Mouse (Mus musculus): ENCODE data around the gene Gemin5. TPM values are rescaled to one million over a fixed set of nuclear protein-coding genes. Genes with fewer than 3 reads are reported as not detected.
"Not testable (repeated sequence)": the region's sequence is repeated elsewhere in the genome, so short reads cannot be mapped to it uniquely, and the experiment has no call there.

The Gemin5 gene
- polyA plus RNA-seq (2012; rRNA removed): 27.8 and 36.4 TPM in 2 replicates

- peak; percentile 81 for TF ChIP-seq POLR2A (IDR thresholded peaks at IDR 0.05; ENCODE audit: control insufficient read depth, low read depth, low read length)
- no peak for TF ChIP-seq CTCF (IDR thresholded peaks at IDR 0.05; ENCODE audit: control insufficient read depth, insufficient read depth, insufficient replicate concordance, low read depth, low read length)
- peaks cover 3% of the 10 kb centered on the region; the same call in 1 of the 2 replicates for H3K4me1 ChIP-seq (ENCODE audit: control insufficient read depth, insufficient read depth, low read length)
- H3K27ac ChIP-seq (ENCODE audit: control insufficient read depth, insufficient read depth, low read depth, low read length): peak within 1 kb of the TSS; percentile 62
- peak within 1 kb of the TSS; percentile 91 for H3K4me3 ChIP-seq (ENCODE audit: control insufficient read depth, low read depth, low read length)
- no peaks in the 10 kb centered on the region for H3K27me3 ChIP-seq (ENCODE audit: control insufficient read depth, insufficient read depth, low read length)
- no peaks in the 10 kb centered on the region; the same call in none of the 2 replicates for H3K36me3 ChIP-seq (ENCODE audit: control insufficient read depth, insufficient read depth, low read length)
These were observed at the start of gene Gemin5 for GRCm38 (mm10) chr11:58168167-58168915. Gene Gemin5 (minus strand): TSS chr11:58168539.

GRCm38 (mm10) chr11:58216823-58217222 lies 48.5 kb upstream of the Gemin5 start:
- Histone ChIP-seq H3K4me3 (ENCODE audit: control insufficient read depth, low read depth, low read length) (no peak overlapping the region), H3K27ac (ENCODE audit: control insufficient read depth, insufficient read depth, low read depth, low read length) (no peak overlapping the region), H3K27me3 (ENCODE audit: control insufficient read depth, insufficient read depth, low read length) (no peaks in the 10 kb centered on the region), H3K4me1 (ENCODE audit: control insufficient read depth, insufficient read depth, low read length) (peaks cover 3% of the 10 kb centered on the region; the same call in 1 of the 2 replicates), H3K36me3 (ENCODE audit: control insufficient read depth, insufficient read depth, low read length) (no peaks in the 10 kb centered on the region)
- TF ChIP-seq CTCF (IDR thresholded peaks at IDR 0.05; ENCODE audit: control insufficient read depth, insufficient read depth, insufficient replicate concordance, low read depth, low read length) (no peak), POLR2A (IDR thresholded peaks at IDR 0.05; ENCODE audit: control insufficient read depth, low read depth, low read length) (no peak)

GRCm38 (mm10) chr11:58215814-58216213 lies 47.5 kb upstream of the Gemin5 start:
- TF ChIP-seq POLR2A (IDR thresholded peaks at IDR 0.05; ENCODE audit: control insufficient read depth, low read depth, low read length) (no peak), CTCF (IDR thresholded peaks at IDR 0.05; ENCODE audit: control insufficient read depth, insufficient read depth, insufficient replicate concordance, low read depth, low read length) (no peak)
- Histone ChIP-seq H3K27me3 (ENCODE audit: control insufficient read depth, insufficient read depth, low read length) (no peaks in the 10 kb centered on the region), H3K36me3 (ENCODE audit: control insufficient read depth, insufficient read depth, low read length) (no peaks in the 10 kb centered on the region), H3K4me3 (ENCODE audit: control insufficient read depth, low read depth, low read length) (no peak overlapping the region), H3K27ac (ENCODE audit: control insufficient read depth, insufficient read depth, low read depth, low read length) (no peak overlapping the region), H3K4me1 (ENCODE audit: control insufficient read depth, insufficient read depth, low read length) (peaks cover 3% of the 10 kb centered on the region)

GRCm38 (mm10) chr11:58215049-58215430 lies 46.7 kb upstream of the Gemin5 start:
- H3K27me3 ChIP-seq (ENCODE audit: control insufficient read depth, insufficient read depth, low read length); H3K36me3 ChIP-seq (ENCODE audit: control insufficient read depth, insufficient read depth, low read length); H3K27ac ChIP-seq (ENCODE audit: control insufficient read depth, insufficient read depth, low read depth, low read length); H3K4me1 ChIP-seq (ENCODE audit: control insufficient read depth, insufficient read depth, low read length): not testable (repeated sequence)
- peak overlapping the region; percentile 77 for H3K4me3 ChIP-seq (ENCODE audit: control insufficient read depth, low read depth, low read length)

- Histone ChIP-seq H3K36me3 (ENCODE audit: control insufficient read depth, insufficient read depth, low read length) (no peaks in the 10 kb centered on the region), H3K27me3 (ENCODE audit: control insufficient read depth, insufficient read depth, low read length) (no peaks in the 10 kb centered on the region), H3K4me1 (ENCODE audit: control insufficient read depth, insufficient read depth, low read length) (peaks cover 3% of the 10 kb centered on the region), H3K27ac (ENCODE audit: control insufficient read depth, insufficient read depth, low read depth, low read length) (0 out of 2 replicates have a peak overlapping the region, but pooled peaks have one; percentile 5), H3K4me3 (ENCODE audit: control insufficient read depth, low read depth, low read length) (peak overlapping the region; percentile 77)
- TF ChIP-seq POLR2A (IDR thresholded peaks at IDR 0.05; ENCODE audit: control insufficient read depth, low read depth, low read length) (no peak), CTCF (IDR thresholded peaks at IDR 0.05; ENCODE audit: control insufficient read depth, insufficient read depth, insufficient replicate concordance, low read depth, low read length) (no peak)
These were observed 46.2 kb upstream of the Gemin5 start for GRCm38 (mm10) chr11:58214391-58215048.

- H3K4me1 ChIP-seq (ENCODE audit: control insufficient read depth, insufficient read depth, low read length): peaks cover 3% of the 10 kb centered on the region
- peak overlapping the region; percentile 55 for H3K4me3 ChIP-seq (ENCODE audit: control insufficient read depth, low read depth, low read length)
- H3K36me3 ChIP-seq (ENCODE audit: control insufficient read depth, insufficient read depth, low read length): no peaks in the 10 kb centered on the region
- H3K27me3 ChIP-seq (ENCODE audit: control insufficient read depth, insufficient read depth, low read length): no peaks in the 10 kb centered on the region
- no peak overlapping the region for H3K27ac ChIP-seq (ENCODE audit: control insufficient read depth, insufficient read depth, low read depth, low read length)
- no peak for TF ChIP-seq CTCF (IDR thresholded peaks at IDR 0.05; ENCODE audit: control insufficient read depth, insufficient read depth, insufficient replicate concordance, low read depth, low read length)
- TF ChIP-seq POLR2A (IDR thresholded peaks at IDR 0.05; ENCODE audit: control insufficient read depth, low read depth, low read length): no peak
These were observed 45.5 kb upstream of the Gemin5 start for GRCm38 (mm10) chr11:58213673-58214342.

- Histone ChIP-seq H3K4me3 (ENCODE audit: control insufficient read depth, low read depth, low read length) (no peak overlapping the region), H3K36me3 (ENCODE audit: control insufficient read depth, insufficient read depth, low read length) (no peaks in the 10 kb centered on the region), H3K27ac (ENCODE audit: control insufficient read depth, insufficient read depth, low read depth, low read length) (no peak overlapping the region), H3K27me3 (ENCODE audit: control insufficient read depth, insufficient read depth, low read length) (no peaks in the 10 kb centered on the region), H3K4me1 (ENCODE audit: control insufficient read depth, insufficient read depth, low read length) (peaks cover 3% of the 10 kb centered on the region)
- no peak for TF ChIP-seq CTCF (IDR thresholded peaks at IDR 0.05; ENCODE audit: control insufficient read depth, insufficient read depth, insufficient replicate concordance, low read depth, low read length)
- no peak for TF ChIP-seq POLR2A (IDR thresholded peaks at IDR 0.05; ENCODE audit: control insufficient read depth, low read depth, low read length)
These were observed 43.3 kb upstream of the Gemin5 start for GRCm38 (mm10) chr11:58211682-58212067.

Measured in testis, adult 2 months (tissue).